Mouse (Mus musculus): ENCODE measurements around the gene Mgat4d. TPM values are rescaled to one million over a fixed set of nuclear protein-coding genes. Genes with fewer than 3 reads are reported as not detected.

The Mgat4d gene
- polyA plus RNA-seq, 1 experiment from 2014 or later = not detected

- no peak for TF ChIP-seq CTCF (IDR thresholded peaks at IDR 0.05; ENCODE audit: low read depth)
Observed at GRCm38 (mm10) chr8:83342076-83342475, 6.2 kb upstream of the Mgat4d start.

GRCm38 (mm10) chr8:83342693-83343092, 5.6 kb upstream of the Mgat4d start:
- no peaks in the 10 kb centered on the region for H3K4me1 ChIP-seq (replicated peaks; ENCODE audit: control insufficient read depth, insufficient read depth, low read length)
- ATAC-seq = no peak

More at GRCm38 (mm10) chr8:83342076-83342475, 6.2 kb upstream of the Mgat4d start:
- WGBS = 93% methylated on average over 3 of the region's 3 CpGs
- Histone ChIP-seq H3K27ac (ENCODE audit: low read depth, low read length) (no peak overlapping the region), H3K36me3 (ENCODE audit: control insufficient read depth, insufficient read depth) (no peaks in the 10 kb centered on the region), H3K27me3 (replicated peaks; ENCODE audit: control insufficient read depth, insufficient read depth, low read length) (no peaks in the 10 kb centered on the region), H3K4me3 (ENCODE audit: low read depth, low read length) (no peak overlapping the region), H3K9ac (ENCODE audit: low read depth, low read length) (no peak overlapping the region), H3K9me3 (ENCODE audit: control insufficient read depth) (no peaks in the 10 kb centered on the region), H3K4me1 (replicated peaks; ENCODE audit: control insufficient read depth, insufficient read depth, low read length) (no peaks in the 10 kb centered on the region), H3K4me2 (replicated peaks; ENCODE audit: low read depth) (no peak overlapping the region)
- no peak for ATAC-seq

GRCm38 (mm10) chr8:83351315-83351714, 3.0 kb downstream of the Mgat4d start:
- no peak for ATAC-seq
- Histone ChIP-seq H3K27ac (ENCODE audit: low read depth, low read length) (no peak overlapping the region), H3K36me3 (ENCODE audit: control insufficient read depth, insufficient read depth) (no peaks in the 10 kb centered on the region), H3K4me2 (replicated peaks; ENCODE audit: low read depth) (no peak overlapping the region), H3K9me3 (ENCODE audit: control insufficient read depth) (no peaks in the 10 kb centered on the region), H3K4me3 (ENCODE audit: low read depth, low read length) (no peak overlapping the region), H3K27me3 (replicated peaks; ENCODE audit: control insufficient read depth, insufficient read depth, low read length) (no peaks in the 10 kb centered on the region), H3K4me1 (replicated peaks; ENCODE audit: control insufficient read depth, insufficient read depth, low read length) (no peaks in the 10 kb centered on the region), H3K9ac (ENCODE audit: low read depth, low read length) (no peak overlapping the region)
- WGBS = 93% methylated on average over 2 of the region's 2 CpGs
- TF ChIP-seq CTCF (IDR thresholded peaks at IDR 0.05; ENCODE audit: low read depth) = no peak

More at GRCm38 (mm10) chr8:83342693-83343092, 5.6 kb upstream of the Mgat4d start:
- Histone ChIP-seq H3K9me3 (ENCODE audit: control insufficient read depth) (no peaks in the 10 kb centered on the region), H3K4me2 (replicated peaks; ENCODE audit: low read depth) (no peak overlapping the region), H3K27me3 (replicated peaks; ENCODE audit: control insufficient read depth, insufficient read depth, low read length) (no peaks in the 10 kb centered on the region), H3K4me3 (ENCODE audit: low read depth, low read length) (no peak overlapping the region), H3K27ac (ENCODE audit: low read depth, low read length) (no peak overlapping the region), H3K9ac (ENCODE audit: low read depth, low read length) (no peak overlapping the region), H3K36me3 (ENCODE audit: control insufficient read depth, insufficient read depth) (no peaks in the 10 kb centered on the region)
- peak; percentile 67 for TF ChIP-seq CTCF (IDR thresholded peaks at IDR 0.05; ENCODE audit: low read depth)

- no peak overlapping the region for H3K9ac ChIP-seq (ENCODE audit: low read depth, low read length)
- H3K4me2 ChIP-seq (replicated peaks; ENCODE audit: low read depth) = no peak overlapping the region
- TF ChIP-seq CTCF (IDR thresholded peaks at IDR 0.05; ENCODE audit: low read depth) = no peak
- H3K9me3 ChIP-seq (ENCODE audit: control insufficient read depth) = no peaks in the 10 kb centered on the region
- H3K27ac ChIP-seq (ENCODE audit: low read depth, low read length) = no peak overlapping the region
- 72% methylated on average over 7 of the region's 7 CpGs for WGBS
- H3K4me3 ChIP-seq (ENCODE audit: low read depth, low read length) = no peak overlapping the region
- no peaks in the 10 kb centered on the region for H3K36me3 ChIP-seq (ENCODE audit: control insufficient read depth, insufficient read depth)
- ATAC-seq = no peak
- no peaks in the 10 kb centered on the region for H3K27me3 ChIP-seq (replicated peaks; ENCODE audit: control insufficient read depth, insufficient read depth, low read length)
- no peaks in the 10 kb centered on the region for H3K4me1 ChIP-seq (replicated peaks; ENCODE audit: control insufficient read depth, insufficient read depth, low read length)
Observed at GRCm38 (mm10) chr8:83363156-83363769, 15.0 kb downstream of the Mgat4d start.

GRCm38 (mm10) chr8:83377231-83377630, 29.0 kb downstream of the Mgat4d start:
- TF ChIP-seq CTCF (IDR thresholded peaks at IDR 0.05; ENCODE audit: low read depth) = no peak
- ATAC-seq = no peak

GRCm38 (mm10) chr8:83380141-83380540, 31.9 kb downstream of the Mgat4d start:
- Histone ChIP-seq H3K4me2 (replicated peaks; ENCODE audit: low read depth) (no peak overlapping the region), H3K36me3 (ENCODE audit: control insufficient read depth, insufficient read depth) (no peaks in the 10 kb centered on the region), H3K4me1 (replicated peaks; ENCODE audit: control insufficient read depth, insufficient read depth, low read length) (no peaks in the 10 kb centered on the region), H3K9me3 (ENCODE audit: control insufficient read depth) (no peaks in the 10 kb centered on the region), H3K9ac (ENCODE audit: low read depth, low read length) (no peak overlapping the region), H3K27ac (ENCODE audit: low read depth, low read length) (no peak overlapping the region), H3K27me3 (replicated peaks; ENCODE audit: control insufficient read depth, insufficient read depth, low read length) (no peaks in the 10 kb centered on the region), H3K4me3 (ENCODE audit: low read depth, low read length) (no peak overlapping the region)
- no peak for ATAC-seq
- 47% methylated on average over 4 of the region's 4 CpGs for WGBS
- TF ChIP-seq CTCF (IDR thresholded peaks at IDR 0.05; ENCODE audit: low read depth) = no peak

More at GRCm38 (mm10) chr8:83377231-83377630, 29.0 kb downstream of the Mgat4d start:
- no peak overlapping the region for H3K27ac ChIP-seq (ENCODE audit: low read depth, low read length)
- no peak overlapping the region for H3K9ac ChIP-seq (ENCODE audit: low read depth, low read length)
- no peaks in the 10 kb centered on the region for H3K9me3 ChIP-seq (ENCODE audit: control insufficient read depth)
- H3K4me2 ChIP-seq (replicated peaks; ENCODE audit: low read depth) = no peak overlapping the region
- H3K36me3 ChIP-seq (ENCODE audit: control insufficient read depth, insufficient read depth) = no peaks in the 10 kb centered on the region
- no peaks in the 10 kb centered on the region for H3K4me1 ChIP-seq (replicated peaks; ENCODE audit: control insufficient read depth, insufficient read depth, low read length)
- no peaks in the 10 kb centered on the region for H3K27me3 ChIP-seq (replicated peaks; ENCODE audit: control insufficient read depth, insufficient read depth, low read length)
- H3K4me3 ChIP-seq (ENCODE audit: low read depth, low read length) = no peak overlapping the region
